Mouse (Mus musculus) ES-Bruce4 (cell line): ENCODE data around the gene Lins1. TPM values are rescaled to one million over a fixed set of nuclear protein-coding genes. Genes with fewer than 3 reads are reported as not detected.

Experiments
- H3K27ac ChIP-seq: 2 replicates; pipeline ENCODE4 v1.5.1; 2012; ENCODE audit warnings: low read length, inconsistent platforms; ENCODE audit not compliant: insufficient read depth
- H3K27me3 ChIP-seq: 2 replicates; pipeline ENCODE4 v1.6.1; 2012; ENCODE audit warnings: mild to moderate bottlenecking, low read length, inconsistent platforms; ENCODE audit not compliant: control insufficient read depth, poor library complexity, insufficient read depth, severe bottlenecking
- H3K36me3 ChIP-seq: 2 replicates; pipeline ENCODE4 v1.6.1; 2012; ENCODE audit warnings: inconsistent platforms, mild to moderate bottlenecking, low read length, moderate library complexity; ENCODE audit not compliant: control insufficient read depth, poor library complexity, insufficient read depth, severe bottlenecking
- H3K4me1 ChIP-seq: one replicate; pipeline ENCODE4 v1.8.1; 2011; ENCODE audit warnings: low read length; ENCODE audit not compliant: control insufficient read depth, insufficient read depth
- H3K4me3 ChIP-seq: 2 replicates; pipeline ENCODE4 v1.5.1; 2011; ENCODE audit warnings: low read depth, mild to moderate bottlenecking, low read length
- H3K9ac ChIP-seq: 2 replicates; pipeline ENCODE4 v1.6.1; 2012; ENCODE audit warnings: low read depth, mild to moderate bottlenecking, inconsistent platforms; ENCODE audit not compliant: poor library complexity, severe bottlenecking
- H3K9me3 ChIP-seq: replicated peaks from 2 replicates; pipeline ENCODE4 v1.6.1; 2012; ENCODE audit warnings: mild to moderate bottlenecking, low read length, inconsistent platforms; ENCODE audit not compliant: control insufficient read depth, poor library complexity, insufficient read depth, severe bottlenecking
- CTCF ChIP-seq: IDR thresholded peaks from one replicate; pipeline ENCODE4 v1.8.1; 2011; ENCODE audit warnings: low read depth, low read length
- EP300 ChIP-seq: IDR thresholded peaks from 2 replicates; pipeline ENCODE4 v1.6.1; 2011; ENCODE audit warnings: low read depth, low read length; ENCODE audit not compliant: insufficient read depth
- POLR2A ChIP-seq: IDR thresholded peaks from one replicate; pipeline ENCODE4 v1.8.1; 2011; ENCODE audit warnings: low read length; ENCODE audit not compliant: insufficient read depth
- polyA plus RNA-seq: library from polyadenylated mRNA; stranded (reverse); fragments of >200 nt; gene quantifications from 2 replicates; pipeline ENCODE4 v1.2.4, GENCODE M21; 2011; ENCODE audit warnings: low read depth; ENCODE audit not compliant: missing spikeins, insufficient read depth, insufficient read length

Gene Lins1
- polyA plus RNA-seq, 1 experiment: 10.9 TPM

GRCm38 (mm10) chr7:66655471-66655870 lies 34.2 kb upstream of the Lins1 start:
- no peaks in the 10 kb centered on the region for H3K4me1 ChIP-seq
- TF ChIP-seq POLR2A: no peak
- no peak for TF ChIP-seq CTCF
- TF ChIP-seq EP300: no peak

DNA sequence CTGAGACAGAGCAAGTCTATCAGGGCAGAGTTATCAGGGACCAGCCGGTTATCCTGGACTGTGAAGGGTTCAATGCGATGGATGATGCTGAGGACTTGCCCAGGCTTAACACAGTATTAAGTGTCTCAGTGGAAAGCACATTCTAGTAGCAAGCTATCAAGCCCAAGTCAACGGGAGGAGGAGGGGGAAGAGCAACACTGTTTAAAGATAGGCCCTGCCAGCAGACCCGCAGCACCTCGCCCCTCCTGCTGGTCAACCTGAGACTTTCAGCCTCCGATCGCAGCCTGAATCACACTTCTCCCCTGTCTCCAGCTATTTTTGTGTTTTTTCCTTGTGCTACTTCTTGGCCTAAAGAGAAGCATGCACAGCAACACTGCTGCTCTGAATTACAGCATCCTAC lies 29.4 kb upstream of the Lins1 start:
- Histone ChIP-seq H3K4me3 (no peak overlapping the region), H3K9me3 (no peaks in the 10 kb centered on the region), H3K9ac (no peak overlapping the region), H3K27me3 (no peaks in the 10 kb centered on the region), H3K4me1 (no peaks in the 10 kb centered on the region), H3K27ac (no peak overlapping the region), H3K36me3 (no peaks in the 10 kb centered on the region)
- TF ChIP-seq POLR2A (no peak), CTCF (peak; percentile 39), EP300 (no peak)

More at GRCm38 (mm10) chr7:66655471-66655870, 34.2 kb upstream of the Lins1 start:
- Histone ChIP-seq H3K9ac (no peak overlapping the region), H3K36me3 (no peaks in the 10 kb centered on the region), H3K27me3 (no peaks in the 10 kb centered on the region), H3K9me3 (no peaks in the 10 kb centered on the region), H3K27ac (no peak overlapping the region), H3K4me3 (no peak overlapping the region)

GRCm38 (mm10) chr7:66660972-66661371 lies 28.7 kb upstream of the Lins1 start:
- Histone ChIP-seq H3K4me3 (no peak overlapping the region), H3K9me3 (no peaks in the 10 kb centered on the region), H3K9ac (no peak overlapping the region), H3K36me3 (no peaks in the 10 kb centered on the region), H3K27ac (no peak overlapping the region), H3K4me1 (no peaks in the 10 kb centered on the region), H3K27me3 (no peaks in the 10 kb centered on the region)
- TF ChIP-seq CTCF: no peak
- TF ChIP-seq EP300: no peak

DNA sequence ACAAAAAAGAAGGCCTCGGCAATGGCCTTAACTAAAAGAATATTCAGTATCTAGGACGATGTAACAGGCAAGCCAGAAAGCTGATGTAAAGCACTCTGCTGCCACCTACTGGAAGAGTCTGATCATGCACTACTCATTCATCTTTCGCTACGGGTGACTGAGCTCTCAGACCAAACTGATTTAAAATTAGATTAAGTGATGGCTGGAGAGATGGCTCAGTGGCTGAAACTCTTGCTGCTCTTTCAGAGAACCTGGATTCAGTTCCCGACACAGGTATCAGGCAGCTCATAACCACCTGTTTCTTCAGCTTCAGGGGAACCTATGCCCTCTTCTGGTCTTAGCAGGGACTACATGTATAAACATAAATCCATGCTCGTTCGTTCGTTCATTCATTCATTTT lies 28.1 kb upstream of the Lins1 start:
- Histone ChIP-seq H3K27ac (no peak overlapping the region), H3K27me3 (no peaks in the 10 kb centered on the region), H3K36me3 (no peaks in the 10 kb centered on the region), H3K9me3 (no peaks in the 10 kb centered on the region), H3K4me3 (peak overlapping the region; percentile 45; the same call in 1 of the 2 replicates), H3K4me1 (no peaks in the 10 kb centered on the region), H3K9ac (peak overlapping the region; percentile 38; the same call in 1 of the 2 replicates)
- no peak for TF ChIP-seq CTCF
- no peak for TF ChIP-seq EP300
- no peak for TF ChIP-seq POLR2A

DNA sequence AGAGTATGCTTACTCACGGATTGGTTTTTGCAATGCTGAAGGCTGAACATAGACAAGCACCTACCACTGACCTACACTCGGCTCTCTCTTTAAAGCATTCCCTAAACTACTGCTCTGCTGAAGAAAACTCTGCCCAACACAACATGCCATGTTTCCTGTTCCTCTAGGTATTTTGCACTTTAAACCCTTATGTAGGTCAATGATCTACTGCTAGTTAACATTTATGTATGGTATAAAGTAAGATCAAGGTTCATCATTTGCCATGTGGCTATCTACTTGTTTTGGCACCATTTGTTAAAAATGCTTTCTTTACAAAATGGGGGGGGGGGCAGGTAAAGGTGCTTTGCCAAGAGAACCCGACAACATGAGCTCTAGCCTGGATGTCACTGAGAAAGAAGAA lies 26.1 kb upstream of the Lins1 start:
- no peak overlapping the region for H3K27ac ChIP-seq
- no peak overlapping the region for H3K9ac ChIP-seq
- no peaks in the 10 kb centered on the region for H3K27me3 ChIP-seq
- TF ChIP-seq EP300 (no peak), POLR2A (no peak), CTCF (no peak)
- peaks cover 3% of the 10 kb centered on the region; the same call in 1 of the 2 replicates for H3K9me3 ChIP-seq
- H3K36me3 ChIP-seq: no peaks in the 10 kb centered on the region
- no peaks in the 10 kb centered on the region for H3K4me1 ChIP-seq
- no peak overlapping the region for H3K4me3 ChIP-seq

GRCm38 (mm10) chr7:66667064-66667463 lies 22.6 kb upstream of the Lins1 start:
- H3K36me3 ChIP-seq: no peaks in the 10 kb centered on the region

More at GRCm38 (mm10) chr7:66667064-66667463, 22.6 kb upstream of the Lins1 start:
- Histone ChIP-seq H3K9ac (no peak overlapping the region), H3K27me3 (no peaks in the 10 kb centered on the region), H3K4me3 (no peak overlapping the region), H3K27ac (no peak overlapping the region), H3K9me3 (peaks cover 7% of the 10 kb centered on the region; the same call in 1 of the 2 replicates), H3K4me1 (no peaks in the 10 kb centered on the region)
- TF ChIP-seq EP300 (no peak), CTCF (no peak), POLR2A (no peak)
